Mouse (Mus musculus) embryonic fibroblast, embryonic 13.5 days (primary cell): Measurements from ENCODE around the gene Cd19. TPM values are rescaled to one million over a fixed set of nuclear protein-coding genes. Genes with fewer than 3 reads are reported as not detected.

ENCODE experiments used
- H3K27ac ChIP-seq: 2 replicates; pipeline ENCODE4 v1.5.1; 2012; ENCODE audit warnings: low read length, control low read depth, inconsistent platforms; ENCODE audit not compliant: insufficient read depth
- H3K4me1 ChIP-seq: 2 replicates; pipeline ENCODE4 v1.6.1; 2011; ENCODE audit warnings: low read length; ENCODE audit not compliant: control insufficient read depth, insufficient read depth
- H3K4me3 ChIP-seq: 2 replicates; pipeline ENCODE4 v1.5.1; 2011; ENCODE audit warnings: mild to moderate bottlenecking, control low read depth, low read length; ENCODE audit not compliant: insufficient read depth
- CTCF ChIP-seq: IDR thresholded peaks from 2 replicates; pipeline ENCODE4 v1.5.1; 2011; ENCODE audit warnings: mild to moderate bottlenecking, control low read depth, low read length, moderate library complexity, borderline replicate concordance; ENCODE audit not compliant: insufficient read depth
- POLR2A ChIP-seq: IDR thresholded peaks from 2 replicates; pipeline ENCODE4 v1.6.1; 2011; ENCODE audit warnings: low read depth, mild to moderate bottlenecking, control low read depth, low read length, moderate library complexity
- polyA plus RNA-seq: library from polyadenylated mRNA; stranded (reverse); fragments of >200 nt; gene quantifications from 2 replicates; pipeline ENCODE4 v1.2.4, GENCODE M21; 2011; ENCODE audit warnings: low read depth; ENCODE audit not compliant: missing spikeins, insufficient read length

Cd19 gene
- polyA plus RNA-seq, 1 experiment = not detected

DNA sequence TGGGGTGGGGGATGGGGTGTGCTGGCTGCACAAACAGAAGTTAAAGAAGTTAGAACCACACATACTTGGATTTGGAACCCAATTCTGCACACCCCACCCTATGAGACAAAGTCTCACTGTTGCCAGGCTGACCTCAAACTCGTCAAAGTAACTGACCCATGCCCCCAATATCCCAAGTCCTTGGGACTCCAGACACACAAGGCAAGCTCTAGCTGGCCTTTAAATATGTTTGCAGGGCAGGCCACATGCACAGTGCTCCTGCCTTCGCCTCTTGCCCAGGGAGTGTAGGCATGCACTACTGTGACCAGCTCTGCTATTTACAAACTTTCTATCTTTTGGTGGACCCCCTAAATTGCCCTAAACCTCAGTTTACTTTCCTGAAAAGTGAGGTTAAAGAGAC, 40.6 kb upstream of the Cd19 start:
- TF ChIP-seq POLR2A (no peak), CTCF (no peak)
- Histone ChIP-seq H3K27ac (no peak overlapping the region), H3K4me3 (no peak overlapping the region), H3K4me1 (no peaks in the 10 kb centered on the region)

DNA sequence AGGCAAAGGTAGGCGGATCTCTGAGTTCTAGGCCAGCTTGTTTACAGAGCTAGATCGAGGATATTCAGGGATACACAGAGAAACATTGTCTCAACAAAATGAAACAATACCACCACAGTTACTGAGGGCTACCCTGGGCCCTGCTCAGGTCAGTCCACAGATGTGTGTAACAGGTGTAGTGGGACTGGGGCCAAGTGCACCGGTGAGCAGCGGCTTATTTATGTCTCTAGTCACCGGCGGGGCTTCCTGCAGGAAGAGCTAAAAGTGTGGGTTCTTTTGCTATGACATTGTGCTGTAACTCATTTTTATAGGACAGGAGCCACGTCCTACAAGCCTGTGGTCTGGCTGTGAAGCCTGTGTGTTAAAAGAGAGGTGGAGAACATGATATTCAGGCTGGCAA, 39.2 kb upstream of the Cd19 start:
- H3K4me1 ChIP-seq = no peaks in the 10 kb centered on the region
- no peak overlapping the region for H3K27ac ChIP-seq
- no peak overlapping the region for H3K4me3 ChIP-seq
- no peak for TF ChIP-seq CTCF
- no peak for TF ChIP-seq POLR2A

DNA sequence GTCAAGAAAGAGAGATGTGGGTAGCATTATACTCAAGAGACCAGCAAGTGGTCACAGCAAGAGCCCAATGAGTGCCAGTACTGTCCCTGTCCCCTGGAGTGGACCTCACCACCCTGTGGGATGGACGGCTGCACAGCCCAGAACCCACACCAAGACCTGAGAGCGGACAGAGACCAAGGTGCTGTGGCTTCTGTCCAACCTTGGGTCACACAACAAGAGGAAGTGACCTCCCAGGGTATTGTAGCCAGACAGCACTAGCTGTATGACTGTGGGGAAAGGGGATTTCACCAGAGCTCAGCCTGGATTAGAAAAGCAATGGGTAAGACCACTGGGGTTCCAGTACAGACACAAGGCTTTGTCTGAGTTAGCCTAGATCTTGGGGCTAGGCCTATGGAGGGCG, 37.6 kb upstream of the Cd19 start:
- TF ChIP-seq CTCF (no peak), POLR2A (no peak)
- H3K4me1 ChIP-seq = no peaks in the 10 kb centered on the region

DNA sequence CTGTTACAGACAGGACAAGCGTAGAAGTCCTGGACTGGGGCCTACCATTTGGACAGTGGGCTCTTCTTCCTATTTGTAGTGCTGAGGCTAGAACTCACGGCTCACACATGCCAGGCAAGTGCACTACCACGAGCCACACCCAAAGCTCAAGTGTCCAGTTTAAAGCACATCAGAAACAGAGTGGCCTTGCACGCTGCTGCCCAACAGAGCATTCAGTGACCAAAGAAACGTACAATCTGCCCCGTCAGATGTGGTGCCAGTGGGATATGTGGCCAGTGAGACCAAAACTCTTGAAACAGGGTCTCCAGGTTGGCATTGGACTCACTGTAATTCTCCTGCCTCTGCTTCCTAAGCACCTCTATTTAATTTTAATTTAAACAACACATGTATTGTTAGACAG, 36.0 kb upstream of the Cd19 start:
- Histone ChIP-seq H3K4me1 (no peaks in the 10 kb centered on the region), H3K27ac (no peak overlapping the region), H3K4me3 (no peak overlapping the region)
- no peak for TF ChIP-seq CTCF
- no peak for TF ChIP-seq POLR2A

More for the DNA sequence above, 37.6 kb upstream of the Cd19 start:
- Histone ChIP-seq H3K27ac (no peak overlapping the region), H3K4me3 (no peak overlapping the region)

DNA sequence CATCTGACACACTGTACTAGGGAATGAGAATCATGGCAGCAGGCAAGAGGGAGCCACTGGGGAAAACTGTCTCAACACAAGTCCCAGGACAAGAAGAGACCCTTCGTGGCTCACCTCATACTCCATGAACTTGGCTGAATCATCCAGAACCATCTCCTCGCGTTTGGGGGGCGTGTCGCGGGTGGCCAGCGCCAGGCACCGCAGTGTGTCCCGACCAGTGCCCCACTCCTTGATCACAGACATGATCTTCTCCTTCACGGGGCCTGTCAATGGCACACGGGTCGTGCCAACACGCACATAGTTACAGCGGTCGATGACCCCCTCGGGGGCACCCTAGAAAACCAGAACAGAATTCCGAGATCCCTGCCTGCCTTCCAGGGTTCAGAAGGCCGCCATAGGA, 35.3 kb upstream of the Cd19 start:
- no peak for TF ChIP-seq POLR2A
- TF ChIP-seq CTCF = no peak
- no peaks in the 10 kb centered on the region for H3K4me1 ChIP-seq
- H3K27ac ChIP-seq = no peak overlapping the region
- no peak overlapping the region for H3K4me3 ChIP-seq

DNA sequence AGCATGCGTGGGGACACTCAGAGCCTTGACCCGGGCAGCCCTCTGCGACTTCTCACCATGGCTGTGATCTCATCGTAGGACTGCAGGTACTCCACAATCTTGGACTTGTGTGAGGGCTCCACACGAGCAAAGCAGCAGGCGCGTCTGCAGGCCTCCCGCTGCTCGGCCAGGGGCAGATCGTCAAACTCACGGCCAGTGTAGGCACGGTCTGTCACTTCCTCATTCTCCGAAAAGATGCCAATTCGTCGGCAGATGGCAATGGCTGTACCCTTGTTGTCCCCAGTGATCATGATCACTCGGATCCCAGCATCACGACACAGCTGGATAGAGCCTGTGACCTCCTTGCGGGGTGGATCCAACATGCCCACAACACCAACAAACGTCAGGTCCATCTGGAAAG, 33.8 kb upstream of the Cd19 start:
- TF ChIP-seq CTCF = no peak
- TF ChIP-seq POLR2A = no peak
- H3K4me1 ChIP-seq = no peaks in the 10 kb centered on the region
- no peak overlapping the region for H3K4me3 ChIP-seq
- H3K27ac ChIP-seq = no peak overlapping the region

DNA sequence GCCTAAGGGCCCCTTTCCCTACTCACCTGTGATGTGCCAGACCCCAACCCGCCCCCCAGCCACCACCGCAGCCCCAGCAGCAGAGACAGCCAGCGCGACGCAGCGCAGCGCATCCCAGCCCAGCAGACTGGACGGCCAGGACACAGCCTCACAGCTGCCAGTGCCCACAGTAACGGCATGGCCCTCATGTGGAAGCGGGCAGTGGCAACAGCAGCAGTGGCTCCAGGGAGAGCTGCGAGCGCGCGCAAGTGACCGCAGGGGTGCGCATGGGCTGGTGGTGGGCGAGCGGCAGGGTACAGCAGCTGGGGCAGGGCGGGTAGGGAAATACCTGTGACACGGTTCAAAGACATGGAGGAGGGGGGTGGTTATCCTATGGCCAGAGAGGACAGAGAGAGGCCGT, 31.5 kb upstream of the Cd19 start:
- Histone ChIP-seq H3K4me3 (no peak overlapping the region), H3K4me1 (no peaks in the 10 kb centered on the region), H3K27ac (no peak overlapping the region)
- TF ChIP-seq POLR2A = no peak
- no peak for TF ChIP-seq CTCF

DNA sequence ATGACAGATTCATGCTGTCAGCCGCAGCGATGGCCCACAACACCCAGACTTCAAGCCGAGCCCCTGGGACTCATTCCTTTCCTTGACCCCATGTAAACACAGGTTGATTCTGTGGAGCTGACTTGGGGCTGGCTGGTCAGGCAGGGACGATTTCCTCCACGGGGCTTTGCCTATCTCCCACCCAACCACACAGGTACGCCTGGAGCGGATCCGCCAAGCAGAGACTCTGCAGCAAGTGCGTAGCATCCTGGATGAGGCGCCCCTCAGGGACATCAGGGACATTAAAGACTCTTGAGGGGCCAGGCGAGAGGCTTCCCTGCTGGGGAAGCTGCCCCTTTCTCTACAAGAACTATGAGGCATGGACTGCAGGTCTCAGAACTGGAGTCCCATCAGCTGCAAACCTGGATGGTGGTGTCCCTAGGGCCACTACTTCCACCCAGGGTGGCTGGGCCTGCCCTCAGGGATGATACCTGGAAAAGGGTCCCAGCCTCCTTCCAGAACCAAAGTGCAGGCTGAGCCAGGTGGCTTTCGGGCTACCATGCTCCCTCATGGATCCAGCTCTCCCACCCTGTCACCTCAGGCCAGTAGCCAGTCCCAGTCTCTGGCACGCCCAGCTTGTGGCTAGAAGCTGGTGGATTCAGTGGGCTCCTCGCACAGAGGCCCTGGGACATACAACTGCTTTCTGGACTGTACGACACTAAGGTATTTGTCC, 30.6 kb upstream of the Cd19 start:
- Histone ChIP-seq H3K4me1 (no peaks in the 10 kb centered on the region), H3K27ac (no peak overlapping the region), H3K4me3 (no peak overlapping the region)
- no peak for TF ChIP-seq CTCF
- no peak for TF ChIP-seq POLR2A

DNA sequence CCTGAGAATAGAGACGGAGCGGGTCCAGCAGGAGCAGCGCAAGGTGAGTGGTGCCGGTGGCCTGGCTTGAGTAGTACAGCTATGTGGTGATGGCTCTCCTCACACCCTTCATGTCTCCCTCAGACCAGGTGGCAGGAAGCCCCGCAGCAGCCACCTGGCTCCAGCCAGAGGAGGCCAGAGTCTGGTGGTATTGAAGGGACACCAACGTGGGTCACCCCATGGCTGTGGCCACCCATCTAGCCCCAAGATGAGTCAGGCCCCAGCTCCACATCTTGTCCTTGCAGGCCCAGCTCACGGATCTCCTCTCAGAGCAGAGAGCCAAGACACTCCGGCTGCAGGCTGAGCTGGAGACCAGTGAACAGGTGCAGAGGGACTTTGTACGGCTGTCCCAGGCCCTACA, 29.8 kb upstream of the Cd19 start:
- TF ChIP-seq CTCF (no peak), POLR2A (no peak)

DNA sequence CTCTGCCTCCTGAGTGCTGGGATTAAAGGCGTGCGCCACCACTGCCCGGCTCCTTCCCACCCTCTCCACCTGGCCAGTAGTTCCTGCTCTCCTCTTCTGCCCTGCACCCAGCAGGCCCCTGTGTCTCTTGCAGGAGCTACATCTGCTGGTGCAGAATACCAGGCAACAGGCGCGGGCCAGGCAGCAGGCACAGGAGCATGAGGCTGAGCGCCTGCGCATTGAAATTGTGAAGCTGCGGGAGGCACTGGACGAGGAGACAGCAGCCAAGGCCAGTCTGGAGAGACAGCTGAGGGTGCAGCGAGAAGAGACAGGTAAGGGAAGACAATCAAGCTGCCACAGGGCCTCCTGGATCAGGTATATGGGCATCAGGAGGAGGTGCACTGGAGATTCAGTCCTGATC, 29.3 kb upstream of the Cd19 start:
- no peaks in the 10 kb centered on the region for H3K4me1 ChIP-seq
- H3K27ac ChIP-seq = no peak overlapping the region
- TF ChIP-seq CTCF = no peak
- TF ChIP-seq POLR2A = no peak
- no peak overlapping the region for H3K4me3 ChIP-seq

More for the DNA sequence above, 29.8 kb upstream of the Cd19 start:
- Histone ChIP-seq H3K4me1 (no peaks in the 10 kb centered on the region), H3K4me3 (no peak overlapping the region), H3K27ac (no peak overlapping the region)

DNA sequence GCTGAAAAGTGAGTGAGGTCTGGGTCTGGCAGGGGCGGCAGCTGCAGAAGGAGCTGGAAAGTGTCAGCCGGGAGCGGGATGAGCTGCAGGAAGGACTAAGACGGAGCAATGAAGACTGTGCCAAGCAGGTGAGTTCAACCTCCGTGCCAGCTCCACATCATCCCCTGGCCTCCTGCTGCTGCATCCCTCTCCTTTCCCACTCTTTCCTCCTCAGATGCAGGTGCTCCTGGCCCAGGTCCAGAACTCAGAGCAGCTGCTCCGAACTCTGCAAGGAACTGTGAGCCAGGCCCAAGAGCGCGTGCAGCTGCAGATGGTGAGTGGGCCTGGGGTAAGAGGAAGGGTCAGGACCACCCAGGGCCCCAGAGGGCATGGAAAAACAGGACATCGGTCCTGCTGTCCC, 25.4 kb upstream of the Cd19 start:
- no peak overlapping the region for H3K27ac ChIP-seq
- H3K4me1 ChIP-seq = no peaks in the 10 kb centered on the region
- TF ChIP-seq CTCF (no peak), POLR2A (no peak)
- no peak overlapping the region for H3K4me3 ChIP-seq
